Mouse (Mus musculus) adrenal gland, adult 2 months (tissue): ENCODE measurements around the gene Wap. TPM values are rescaled to one million over a fixed set of nuclear protein-coding genes. Genes with fewer than 3 reads are reported as not detected.
A peak's percentile ranks its signal among the peaks of the same experiment; 100 is the strongest.

ENCODE experiments used
- DNase-seq: peaks from one replicate; pipeline ENCODE4 v3.0.0; 2021
- polyA plus RNA-seq: library from polyadenylated mRNA; depleted of rRNA; stranded (reverse); fragments of >200 nt; gene quantifications from 2 replicates; pipeline ENCODE4 v1.2.3, GENCODE M21; 2012
- total RNA-seq, 2 experiments: library from RNA; stranded (reverse); gene quantifications; 2 replicates each; pipeline ENCODE4 v1.2.3; 2021

The Wap gene
- total and polyA plus RNA-seq, 3 experiments: not detected

DNA sequence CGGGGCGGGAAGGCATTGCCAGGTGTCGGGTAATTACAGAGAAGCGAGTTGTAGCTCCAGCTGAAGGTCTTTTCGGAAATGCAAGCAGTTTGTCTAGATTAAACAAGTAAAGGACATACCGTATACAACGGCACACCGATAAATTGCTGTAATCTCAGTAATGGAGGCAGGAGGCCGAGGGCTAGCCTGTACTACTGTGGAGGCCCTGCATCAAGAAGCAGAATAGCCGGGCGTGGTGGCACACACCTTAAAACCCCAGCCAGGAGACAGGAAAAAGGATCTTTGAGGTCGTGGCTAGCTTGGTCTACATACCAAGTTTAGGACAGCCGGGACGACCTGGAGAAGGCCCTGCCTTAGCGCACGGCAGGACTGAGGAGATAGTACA lies 12.1 kb downstream of the Wap start:
- no peak for DNase-seq

DNA sequence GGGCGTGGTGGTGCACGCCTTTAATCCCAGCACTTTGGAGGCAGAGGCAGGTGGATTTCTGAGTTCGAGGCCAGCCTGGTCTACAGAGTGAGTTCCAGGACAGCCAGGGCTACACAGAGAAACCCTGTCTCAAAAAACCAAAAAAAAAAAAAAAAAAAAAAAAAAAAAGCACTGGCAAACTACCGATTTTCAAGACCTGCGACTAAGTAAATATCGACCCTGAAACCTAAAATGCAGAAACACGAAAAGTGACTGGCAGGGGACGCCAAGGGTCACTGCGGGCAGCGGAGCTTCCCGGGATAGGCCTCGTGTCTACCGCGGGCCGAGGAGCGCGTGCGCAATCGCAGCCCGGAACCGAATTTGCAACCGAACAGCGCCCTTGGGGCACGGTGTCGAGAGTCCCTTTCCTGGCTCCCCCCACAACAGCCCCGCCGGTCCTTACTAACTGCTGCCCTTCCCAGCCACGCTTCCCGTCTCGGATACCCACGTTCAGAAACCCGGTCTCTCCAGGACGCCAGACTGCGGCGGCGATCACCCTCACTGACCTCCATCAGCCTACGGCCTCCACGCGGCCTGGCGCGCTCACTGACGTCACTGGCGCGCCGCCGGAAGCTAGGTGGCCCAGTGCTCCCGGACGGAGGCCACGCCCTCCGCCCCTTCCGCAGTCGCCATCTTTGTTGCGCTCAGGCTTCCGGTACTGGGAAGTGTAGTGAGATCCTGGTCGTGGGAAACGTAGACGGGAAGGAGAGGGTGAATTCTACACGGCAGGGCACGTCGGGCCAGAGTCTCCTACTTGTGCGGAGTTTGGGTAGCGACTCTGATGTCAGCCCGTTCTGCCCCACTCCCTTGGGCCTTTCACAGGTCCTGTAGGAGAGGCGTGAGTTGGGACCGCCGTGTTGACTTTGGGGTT lies 12.7 kb downstream of the Wap start, which contains the start of gene Tbrg4:
Tbrg4 (minus strand) TSS at position 590 of the 910 bp plus-strand sequence.
- peak; percentile 96 for DNase-seq

DNA sequence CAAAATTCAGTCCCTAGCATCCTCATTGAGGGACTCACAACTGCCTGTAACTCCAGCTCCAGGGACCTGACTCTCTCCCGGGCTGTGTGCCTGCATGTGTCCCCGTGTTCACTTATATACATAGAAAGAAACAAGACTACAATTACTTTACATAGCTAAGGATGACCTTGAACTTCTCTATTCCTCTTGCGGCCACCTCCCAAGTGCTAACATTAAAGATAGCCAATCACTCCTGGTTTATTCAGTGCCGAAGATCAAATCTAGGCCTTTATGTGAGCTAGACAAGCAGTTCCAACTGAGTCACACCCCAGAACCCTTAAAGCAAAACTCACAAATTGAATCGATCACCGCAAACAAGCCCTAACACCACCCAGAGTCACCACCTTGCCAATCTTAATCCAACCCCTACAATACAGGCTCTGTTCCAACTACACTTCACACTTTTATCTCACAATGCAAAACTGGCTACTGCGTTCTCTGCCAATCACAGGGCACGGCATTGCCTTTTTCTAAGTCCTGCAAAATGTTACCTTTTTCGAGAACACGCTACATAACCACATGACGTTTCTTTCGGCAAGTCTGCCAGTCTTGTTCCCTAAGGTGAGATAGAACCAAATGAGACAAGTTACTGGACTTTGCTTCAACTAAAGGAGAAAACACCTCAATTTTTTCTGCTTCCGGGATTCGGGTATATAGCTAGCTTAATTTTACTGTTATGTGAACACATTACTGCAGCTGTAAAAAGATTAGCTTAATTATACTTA lies 13.6 kb downstream of the Wap start:
- DNase-seq: no peak

DNA sequence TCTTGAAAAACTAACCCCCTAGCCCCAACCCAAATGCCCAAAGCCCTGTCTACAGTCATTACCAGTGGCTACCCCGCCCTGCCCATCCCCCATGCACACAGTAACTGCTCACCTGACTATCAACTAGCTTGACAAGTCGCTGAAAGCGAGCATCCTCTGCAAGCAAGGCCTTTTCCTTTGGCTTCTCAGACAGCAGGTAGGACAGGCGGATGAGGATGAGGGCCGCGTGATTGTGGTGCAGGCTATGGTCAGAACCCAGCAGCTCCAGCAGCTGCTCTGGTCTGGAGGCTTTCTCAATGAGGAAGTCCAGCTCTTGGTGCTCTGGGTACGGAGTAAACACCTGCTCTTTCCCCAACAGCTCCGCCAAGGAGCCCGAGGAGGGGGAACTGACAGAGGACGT lies 14.7 kb downstream of the Wap start:
- DNase-seq: no peak

DNA sequence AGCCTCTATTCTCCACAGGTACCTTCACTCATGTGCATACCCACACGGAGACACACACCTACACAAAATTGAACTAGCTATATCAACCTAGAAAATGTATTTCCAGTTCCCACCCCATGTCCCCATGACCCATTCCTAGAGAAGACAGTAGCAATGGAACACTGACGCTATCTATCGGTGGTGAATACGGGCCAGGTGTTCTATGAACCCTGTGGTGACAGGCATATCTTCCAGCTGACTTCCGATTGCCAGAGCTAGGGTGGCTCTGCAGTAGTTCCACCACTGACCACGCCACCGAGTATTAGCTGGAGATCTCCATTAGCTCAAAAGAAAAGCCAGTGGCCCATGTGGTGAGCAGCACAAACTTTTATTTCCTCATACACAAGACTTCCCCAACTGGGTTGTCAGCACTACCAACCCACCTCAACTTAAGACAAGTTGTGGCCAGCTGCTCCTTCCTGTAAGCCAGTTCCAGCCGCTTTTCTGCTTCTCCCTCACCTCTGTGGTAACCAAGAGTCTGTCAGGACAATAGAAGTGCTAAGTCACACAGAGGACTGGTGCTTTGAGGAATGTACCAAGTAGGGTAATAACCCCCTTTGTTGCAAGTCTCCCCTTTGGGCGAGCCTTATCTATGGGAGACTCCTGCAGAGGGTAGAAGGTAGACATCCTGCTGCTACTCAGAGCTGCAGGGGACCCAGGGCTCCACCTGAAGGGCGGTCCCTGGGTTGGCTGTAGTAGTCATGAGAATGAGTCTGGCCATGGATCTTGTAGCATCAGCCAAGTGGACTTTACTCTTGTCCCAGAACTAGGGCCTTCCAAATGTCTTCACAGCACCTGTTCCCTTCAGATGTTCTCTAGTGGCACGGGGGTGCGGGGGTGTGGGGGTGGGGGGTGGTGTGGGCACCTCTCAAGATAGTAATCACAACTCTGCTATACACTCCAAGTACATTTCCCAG lies 22.9 kb downstream of the Wap start:
- no peak for DNase-seq

DNA sequence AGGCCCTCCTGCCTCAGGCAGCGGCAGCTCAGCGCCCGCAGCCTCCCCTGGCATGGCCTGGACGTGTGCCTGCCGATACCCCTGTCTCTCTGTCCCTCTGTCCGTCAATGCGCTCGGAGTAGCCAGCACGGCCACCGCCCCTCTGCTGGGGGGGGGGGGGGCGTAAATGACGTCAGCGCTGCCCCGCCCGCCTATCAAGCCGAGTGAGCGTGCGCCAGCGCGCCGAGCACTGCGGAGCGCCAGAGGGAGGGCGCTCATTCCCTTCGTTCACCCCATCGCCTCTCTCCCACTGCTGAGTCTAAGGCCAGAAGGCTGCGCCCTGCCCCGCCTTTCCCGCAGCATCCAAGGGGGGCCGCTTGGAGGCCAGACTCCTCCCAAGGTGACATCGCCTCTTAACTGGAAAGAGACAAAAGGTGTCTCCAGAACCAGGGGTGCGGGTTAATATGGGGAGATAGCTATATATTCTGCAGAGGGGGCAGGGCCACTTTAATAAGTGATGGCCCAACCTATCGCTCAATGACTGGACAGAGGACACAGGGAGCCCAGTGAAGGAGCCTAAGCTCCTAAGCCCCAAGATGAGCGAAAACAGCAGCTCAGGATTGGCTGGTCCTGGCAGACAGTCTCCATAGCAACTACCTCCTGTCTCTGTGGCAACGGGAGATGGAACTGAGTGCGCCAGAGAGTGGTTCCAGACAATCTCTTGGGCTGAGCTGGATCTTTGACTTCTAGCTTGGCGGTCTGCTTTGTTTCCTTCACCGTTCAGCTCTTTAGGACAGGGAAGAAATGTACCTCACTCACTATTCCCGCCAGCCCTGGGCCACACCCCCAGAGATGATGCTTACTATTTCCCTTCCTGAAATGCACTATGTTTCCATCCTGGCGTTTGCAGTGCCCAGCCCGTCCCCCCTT lies 32.7 kb downstream of the Wap start, which contains the start of gene Nacad:
Nacad (minus strand) TSS at position 563 of the 909 bp plus-strand sequence.
- DNase-seq: no peak

DNA sequence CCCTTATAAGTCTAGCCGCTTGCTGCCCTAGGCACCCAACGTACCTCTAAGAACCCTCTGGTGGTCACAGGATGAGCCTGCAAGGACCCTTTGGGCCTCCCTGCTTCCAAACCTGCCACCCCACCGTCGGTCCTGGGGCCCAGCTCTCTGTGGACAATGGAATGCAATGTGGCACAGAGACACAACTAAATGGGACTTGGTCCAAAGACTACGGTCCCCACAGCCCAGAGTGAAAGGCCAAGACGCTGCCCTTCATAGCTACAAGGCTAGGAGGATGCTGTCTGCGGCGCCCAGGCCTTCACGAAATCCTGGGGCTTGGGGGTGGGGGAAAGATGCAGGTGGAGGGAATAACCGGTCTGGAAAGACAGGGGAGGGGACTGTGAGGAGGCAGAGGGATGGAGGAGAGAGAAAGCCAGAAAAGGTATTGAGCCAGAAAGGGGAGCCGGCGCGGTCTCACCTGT lies 33.4 kb downstream of the Wap start:
- no peak for DNase-seq

DNA sequence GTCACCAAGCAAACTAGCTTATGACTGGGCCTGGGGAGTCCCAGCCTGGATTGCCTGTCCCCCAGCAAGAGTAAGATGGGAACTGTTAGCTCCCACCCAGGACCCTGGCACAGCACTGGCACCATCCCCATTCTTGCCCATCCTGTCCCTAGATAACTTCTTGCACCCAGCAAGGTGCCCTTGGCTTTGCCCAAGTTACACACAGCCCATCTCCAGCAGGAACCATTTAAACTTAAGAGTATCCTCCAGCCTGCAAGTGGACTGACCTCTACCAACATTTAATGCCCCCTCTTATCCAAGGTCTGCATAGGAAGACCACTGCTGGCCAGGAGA lies 33.9 kb downstream of the Wap start:
- no peak for DNase-seq

DNA sequence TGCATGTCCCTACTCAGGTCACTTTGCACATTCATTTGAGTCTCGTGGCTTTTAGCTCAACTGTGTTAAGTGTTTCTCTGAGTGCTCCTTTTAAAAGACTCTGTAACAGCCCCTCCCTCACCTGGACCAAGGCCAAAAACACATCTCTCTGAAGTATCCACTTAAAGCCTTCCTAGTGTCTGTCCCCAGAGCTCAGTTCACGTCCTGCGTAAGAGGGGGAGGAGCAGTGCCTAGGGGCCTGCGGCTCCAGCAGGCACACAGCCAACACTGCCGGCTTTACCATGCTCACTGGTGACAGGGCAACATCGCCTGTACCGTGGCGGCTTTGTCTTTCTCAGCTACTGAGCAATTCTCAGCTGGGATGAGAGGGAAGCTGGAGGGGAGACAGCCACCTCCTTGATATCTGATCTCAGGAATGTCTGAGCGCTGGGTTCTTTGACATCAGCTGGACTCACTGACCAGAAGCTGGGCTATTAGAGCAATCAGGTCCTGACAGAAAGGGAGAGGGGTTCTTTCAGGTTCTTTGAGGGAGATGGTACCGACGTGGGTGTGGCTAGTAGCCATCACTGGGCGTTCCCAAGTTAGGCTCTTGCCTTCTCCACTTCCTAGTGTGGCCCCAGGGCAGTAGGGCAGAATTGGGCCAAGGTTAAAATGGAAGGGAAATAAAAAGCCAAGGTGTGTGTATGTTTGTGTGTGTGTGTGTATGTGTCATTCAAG lies 34.4 kb downstream of the Wap start:
- peak; percentile 47 for DNase-seq

DNA sequence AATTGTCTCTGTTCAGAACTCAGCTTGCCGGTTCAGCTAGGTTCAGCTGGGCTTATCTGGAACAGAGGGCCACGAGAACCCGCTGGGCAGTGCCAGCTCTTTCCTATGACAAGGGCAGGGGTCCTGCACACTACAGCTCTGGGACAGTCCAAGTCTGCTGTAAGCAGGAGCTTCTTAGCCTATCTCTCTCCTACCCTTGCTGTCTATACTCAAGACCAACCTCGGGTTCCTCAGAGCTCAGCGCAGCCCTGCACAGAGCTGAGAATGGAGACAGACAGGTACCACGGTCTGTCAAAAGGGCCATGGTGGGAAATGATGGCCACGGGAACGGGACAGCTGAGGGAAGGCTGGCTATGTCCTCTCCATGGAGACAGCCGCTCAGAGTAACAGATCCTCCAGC lies 35.2 kb downstream of the Wap start:
- DNase-seq: no peak

DNA sequence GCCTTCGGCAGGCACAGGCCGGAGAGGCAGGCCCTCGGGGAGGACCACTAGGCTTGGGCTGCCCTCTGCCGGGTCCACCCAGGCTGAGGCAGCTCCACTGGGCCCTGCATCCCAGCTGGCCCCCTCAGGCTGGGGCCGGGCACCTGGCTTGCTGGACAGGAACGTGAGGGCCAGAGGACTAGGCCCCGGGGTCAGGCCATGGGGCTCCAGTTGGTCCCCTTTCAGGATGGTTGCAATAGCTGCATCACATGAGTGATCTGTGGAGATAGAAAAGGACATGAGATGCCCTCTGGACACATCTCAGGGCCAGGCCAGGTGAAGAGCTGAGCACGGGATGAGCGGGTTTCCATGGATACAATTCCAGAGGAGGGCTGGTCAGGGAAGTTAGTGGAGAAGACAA lies 35.8 kb downstream of the Wap start:
- DNase-seq: no peak

DNA sequence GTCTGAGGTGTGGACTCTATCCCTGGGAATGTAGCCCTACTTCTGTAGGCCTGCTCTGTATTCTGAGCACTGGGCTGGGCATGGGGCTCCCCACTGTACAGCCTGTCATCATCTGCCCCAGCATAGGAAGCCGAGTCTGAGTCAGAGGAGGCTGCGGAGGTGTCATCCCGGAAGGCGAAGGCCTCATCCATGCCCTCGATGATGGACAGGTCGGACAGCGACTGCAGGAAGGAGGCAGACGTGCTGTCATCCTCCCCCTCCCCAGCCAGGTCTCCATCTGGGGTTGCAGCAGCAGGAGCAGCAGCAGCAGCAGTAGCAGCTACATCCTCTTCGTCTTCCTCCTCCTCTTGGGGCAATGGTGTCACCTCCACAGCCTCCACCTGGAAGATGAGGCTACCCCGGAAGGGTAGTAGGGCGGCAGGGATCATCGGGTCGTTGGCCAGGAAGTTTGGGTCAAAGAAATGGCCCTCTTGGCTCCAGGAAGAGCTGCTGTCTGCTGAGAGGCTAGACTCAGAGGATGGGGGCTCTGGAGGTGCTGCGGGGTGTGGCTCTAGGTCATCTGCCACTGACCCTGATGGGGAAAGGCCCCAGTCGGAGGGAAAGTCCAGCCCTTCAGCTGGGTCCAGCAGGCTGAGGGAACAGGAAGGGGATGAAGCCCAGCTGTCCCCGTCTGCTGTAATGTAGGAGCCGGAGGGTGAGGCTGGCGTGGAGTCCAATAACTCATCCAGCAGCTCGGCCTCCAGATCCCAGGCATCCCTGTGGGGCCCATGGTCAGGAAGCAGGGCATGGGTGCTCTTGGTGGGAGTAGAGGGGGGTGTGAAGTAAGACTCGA lies 36.6 kb downstream of the Wap start:
- DNase-seq: no peak

DNA sequence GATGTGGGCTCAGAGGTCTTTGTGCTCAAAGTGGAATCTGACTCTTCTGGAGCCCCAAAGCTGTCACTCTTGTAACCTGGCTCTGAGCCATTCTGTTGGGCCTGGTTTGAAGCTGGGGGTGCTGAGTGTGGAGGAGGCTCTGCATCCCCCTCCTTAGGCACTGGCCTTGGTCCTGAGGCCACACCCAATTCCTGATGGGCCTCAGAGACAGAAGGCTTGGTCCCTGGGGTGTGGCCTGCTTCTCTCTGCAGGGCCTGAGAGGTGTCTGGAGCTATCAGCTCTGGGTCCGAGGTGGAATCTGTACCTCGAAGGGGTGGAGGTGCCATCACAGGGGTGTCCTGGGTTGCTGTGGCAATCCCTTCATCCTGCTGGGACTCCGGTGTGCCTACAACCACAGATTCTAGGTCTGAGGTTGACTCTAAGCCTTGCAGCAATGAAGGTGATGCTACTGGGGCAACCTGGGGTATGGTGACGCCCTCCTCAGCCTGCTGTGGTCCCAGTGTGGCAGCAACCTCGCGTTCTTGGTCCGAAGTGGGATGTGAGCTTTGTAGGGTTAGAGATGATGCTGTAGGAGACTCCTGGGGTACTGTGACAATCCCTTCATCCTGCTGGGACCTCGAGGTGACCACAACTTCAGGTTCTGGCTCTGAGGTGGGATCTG lies 38.0 kb downstream of the Wap start:
- DNase-seq: no peak

DNA sequence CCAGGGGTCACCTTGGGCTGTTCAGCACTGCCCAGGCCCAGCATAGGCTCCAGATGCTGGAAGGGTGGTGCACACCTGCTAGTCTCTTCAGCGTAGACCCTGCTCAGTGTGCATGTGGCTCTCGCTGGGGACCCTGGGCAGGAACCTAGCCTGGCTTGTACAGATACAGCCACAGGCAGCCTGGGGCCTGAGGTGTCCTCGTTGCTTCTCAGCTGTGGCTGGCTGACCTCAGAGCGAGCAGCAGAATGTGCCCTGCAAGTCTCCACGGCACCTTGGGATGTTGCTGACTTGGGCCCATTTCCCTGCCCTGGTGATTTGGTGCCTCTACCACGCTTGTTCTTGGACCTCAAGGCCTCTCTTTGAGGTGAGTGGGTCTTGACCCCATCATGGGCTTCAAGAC lies 38.6 kb downstream of the Wap start:
- DNase-seq: peak; percentile 43

DNA sequence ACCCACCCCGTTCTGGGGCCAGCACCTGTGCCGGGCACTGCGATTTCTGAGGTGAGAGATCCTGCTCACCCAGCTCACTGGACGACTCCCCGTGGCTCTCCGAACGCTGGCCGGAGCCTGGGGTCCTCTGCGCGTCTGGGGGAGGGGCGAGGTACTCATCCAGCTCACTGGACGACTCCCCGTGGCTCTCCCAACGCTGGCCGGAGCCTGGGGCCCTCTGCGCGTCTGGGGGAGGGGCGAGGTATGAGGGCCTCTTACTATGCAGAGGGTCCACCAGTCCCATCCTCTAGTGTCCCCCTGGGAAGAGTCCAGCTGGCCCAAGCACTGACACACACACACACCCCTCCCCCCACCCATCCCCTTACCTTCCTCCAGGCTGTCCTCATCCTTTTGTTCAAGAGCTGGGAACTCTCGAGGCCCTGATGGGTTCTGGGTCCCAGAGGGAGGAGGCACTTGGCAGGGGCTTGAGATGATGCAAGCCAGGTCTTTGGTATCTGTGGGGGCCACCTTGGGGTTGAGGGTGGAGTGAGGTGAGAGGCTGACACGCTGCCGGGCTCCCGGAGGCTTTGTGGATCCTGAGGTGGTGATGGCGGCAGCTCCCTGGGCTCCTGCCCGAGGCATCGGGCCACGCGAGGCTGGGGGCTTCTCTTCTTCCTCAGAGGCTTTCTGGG lies 39.3 kb downstream of the Wap start:
- DNase-seq: no peak

DNA sequence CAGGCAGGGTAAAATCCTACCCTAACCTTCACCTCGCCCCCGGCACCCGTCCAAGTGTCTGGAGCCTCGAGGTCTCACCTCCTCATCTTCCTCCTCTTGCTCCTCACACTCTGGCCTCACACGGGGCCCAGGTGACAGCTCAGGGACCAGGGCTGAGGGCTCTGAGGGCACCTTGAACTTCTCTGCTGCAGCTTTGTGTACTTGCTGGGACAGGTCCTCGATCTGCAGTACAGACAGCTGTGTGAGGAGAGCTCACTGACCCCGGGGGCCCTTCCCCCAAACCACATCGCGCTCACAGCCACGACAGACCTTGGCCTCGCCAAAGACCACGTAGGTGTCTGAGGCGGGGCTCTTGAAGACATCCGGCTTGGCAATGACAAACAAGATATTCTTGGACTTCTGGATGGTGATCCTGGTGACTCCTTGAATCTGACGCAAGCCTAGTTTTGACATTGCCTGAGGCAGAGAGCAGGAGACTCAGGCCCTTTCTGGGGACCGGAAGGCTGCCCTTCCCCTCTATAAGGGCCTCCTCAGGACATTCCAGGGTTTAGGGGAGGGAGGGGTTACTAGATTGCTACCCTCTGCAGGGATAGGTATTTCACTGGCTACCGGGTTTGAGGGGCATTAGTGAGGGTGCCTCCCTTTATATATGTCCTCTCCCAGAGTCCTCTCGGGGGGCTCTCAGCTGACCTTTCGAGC lies 40.1 kb downstream of the Wap start:
- no peak for DNase-seq

DNA sequence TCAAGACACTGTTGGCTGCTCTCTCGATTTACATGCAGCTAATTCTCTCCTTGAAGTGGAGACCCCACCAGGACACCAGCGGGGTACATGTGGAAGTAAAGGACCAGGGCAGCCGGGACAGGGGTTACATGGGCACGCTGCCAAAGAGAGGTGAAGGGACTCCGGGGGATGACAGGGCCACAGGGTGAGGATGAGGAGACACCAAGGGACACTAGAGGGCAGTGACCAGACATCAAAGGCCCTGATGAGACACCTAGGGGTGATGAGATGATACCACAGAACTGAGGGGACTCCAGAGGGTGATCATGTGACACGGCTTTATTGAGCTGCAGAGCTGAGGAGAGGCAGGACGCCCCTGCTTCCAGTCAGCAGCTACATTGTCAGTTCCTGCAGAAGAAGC lies 40.9 kb downstream of the Wap start:
- no peak for DNase-seq

DNA sequence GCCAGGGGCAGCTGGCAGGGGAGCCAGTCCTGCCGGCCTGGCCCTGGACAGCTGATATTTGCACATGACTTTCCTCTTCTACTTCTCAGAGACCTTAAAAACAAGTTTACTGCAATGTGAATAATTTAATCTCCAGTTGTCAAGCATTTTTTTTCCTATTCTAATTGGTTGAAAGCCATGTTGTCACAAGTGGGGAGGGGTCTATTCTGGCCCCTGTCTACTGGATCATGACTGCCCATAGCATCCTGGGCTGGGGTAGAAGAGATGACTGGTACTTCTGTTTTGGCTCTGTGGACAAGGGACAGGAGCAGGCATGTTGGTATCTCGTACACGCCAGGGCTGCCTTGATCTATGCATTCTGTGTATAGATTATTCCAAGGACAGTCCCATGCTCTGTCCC lies 41.8 kb downstream of the Wap start:
- DNase-seq: no peak
